Mouse (Mus musculus): ENCODE measurements around the gene Aes. TPM values are rescaled to one million over a fixed set of nuclear protein-coding genes. Genes with fewer than 3 reads are reported as not detected.
A peak's percentile ranks its signal among the peaks of the same experiment; 100 is the strongest.

The Aes gene
- polyA plus RNA-seq, 1 experiment from 2014 or later, result 429 TPM

- Histone ChIP-seq H3K27me3 (ENCODE audit: control insufficient read depth, insufficient read depth, low read length) (no peaks in the 10 kb centered on the region), H3K4me1 (replicated peaks; ENCODE audit: control insufficient read depth, insufficient read depth) (peaks cover 3% of the 10 kb centered on the region; the same call in 1 of the 2 replicates), H3K27ac (replicated peaks) (no peak overlapping the region), H3K4me2 (replicated peaks; ENCODE audit: low read depth) (no peak overlapping the region), H3K36me3 (ENCODE audit: control insufficient read depth, insufficient read depth, low read length) (no peaks in the 10 kb centered on the region), H3K4me3 (ENCODE audit: low read depth, low read length) (no peak overlapping the region), H3K9ac (ENCODE audit: low read length) (no peak overlapping the region), H3K9me3 (ENCODE audit: control insufficient read depth, low read length) (no peaks in the 10 kb centered on the region)
- TF ChIP-seq CTCF (IDR thresholded peaks at IDR 0.05; ENCODE audit: low read depth) (no peak), EP300 (optimal IDR thresholded peaks at IDR 0.05) (no peak)
- ATAC-seq (ENCODE audit: low FRiP score, low TSS enrichment) (no peak), DNase-seq (ENCODE audit: low spot score) (no peak)
- 76% methylated on average over 6 of the region's 6 CpGs for WGBS
These were observed 5.2 kb upstream of the Aes start for GRCm38 (mm10) chr10:81553807-81554755.

GRCm38 (mm10) chr10:81556282-81556681, 3.0 kb upstream of the Aes start:
- H3K27me3 ChIP-seq (ENCODE audit: control insufficient read depth, insufficient read depth, low read length), result no peaks in the 10 kb centered on the region
- TF ChIP-seq EP300 (optimal IDR thresholded peaks at IDR 0.05) (no peak), CTCF (IDR thresholded peaks at IDR 0.05; ENCODE audit: low read depth) (peak; percentile 59)
- no peak overlapping the region for H3K27ac ChIP-seq (replicated peaks)
- no peaks in the 10 kb centered on the region for H3K36me3 ChIP-seq (ENCODE audit: control insufficient read depth, insufficient read depth, low read length)
- no peak overlapping the region for H3K4me3 ChIP-seq (ENCODE audit: low read depth, low read length)
- no peak overlapping the region for H3K9ac ChIP-seq (ENCODE audit: low read length)
- no peak for ATAC-seq (ENCODE audit: low FRiP score, low TSS enrichment)
- H3K4me2 ChIP-seq (replicated peaks; ENCODE audit: low read depth), result no peak overlapping the region
- DNase-seq (ENCODE audit: low spot score), result no peak
- WGBS, result 78% methylated on average over 3 of the region's 3 CpGs
- H3K4me1 ChIP-seq (replicated peaks; ENCODE audit: control insufficient read depth, insufficient read depth), result peaks cover 3% of the 10 kb centered on the region; the same call in 1 of the 2 replicates
- H3K9me3 ChIP-seq (ENCODE audit: control insufficient read depth, low read length), result no peaks in the 10 kb centered on the region

- no peak for ATAC-seq (ENCODE audit: low FRiP score, low TSS enrichment)
- WGBS, result 42% methylated on average over 1 of the region's 1 CpGs
- H3K4me1 ChIP-seq (replicated peaks; ENCODE audit: control insufficient read depth, insufficient read depth), result peaks cover 3% of the 10 kb centered on the region; the same call in 1 of the 2 replicates
- no peaks in the 10 kb centered on the region for H3K27me3 ChIP-seq (ENCODE audit: control insufficient read depth, insufficient read depth, low read length)
- no peaks in the 10 kb centered on the region for H3K36me3 ChIP-seq (ENCODE audit: control insufficient read depth, insufficient read depth, low read length)
- H3K27ac ChIP-seq (replicated peaks), result no peak overlapping the region
- no peak overlapping the region for H3K4me3 ChIP-seq (ENCODE audit: low read depth, low read length)
- no peak overlapping the region for H3K4me2 ChIP-seq (replicated peaks; ENCODE audit: low read depth)
- DNase-seq (ENCODE audit: low spot score), result no peak
- no peaks in the 10 kb centered on the region for H3K9me3 ChIP-seq (ENCODE audit: control insufficient read depth, low read length)
- TF ChIP-seq EP300 (optimal IDR thresholded peaks at IDR 0.05), result no peak
- no peak overlapping the region for H3K9ac ChIP-seq (ENCODE audit: low read length)
These were observed 1.8 kb upstream of the Aes start for GRCm38 (mm10) chr10:81557491-81557890.

GRCm38 (mm10) chr10:81559627-81560539, 595 bp downstream of the Aes start:
- H3K27ac ChIP-seq (replicated peaks), result peak overlapping the region; percentile 90
- ATAC-seq (ENCODE audit: low FRiP score, low TSS enrichment) (peak; percentile 57), DNase-seq (ENCODE audit: low spot score) (peak; percentile 81)
- peak overlapping the region; percentile 90 for H3K4me2 ChIP-seq (replicated peaks; ENCODE audit: low read depth)
- H3K27me3 ChIP-seq (ENCODE audit: control insufficient read depth, insufficient read depth, low read length), result no peaks in the 10 kb centered on the region
- H3K9ac ChIP-seq (ENCODE audit: low read length), result peak overlapping the region; percentile 94
- TF ChIP-seq EP300 (optimal IDR thresholded peaks at IDR 0.05), result no peak
- TF ChIP-seq CTCF (IDR thresholded peaks at IDR 0.05; ENCODE audit: low read depth), result no peak
- H3K4me1 ChIP-seq (replicated peaks; ENCODE audit: control insufficient read depth, insufficient read depth), result peaks cover 8% of the 10 kb centered on the region; the same call in 1 of the 2 replicates
- H3K9me3 ChIP-seq (ENCODE audit: control insufficient read depth, low read length), result no peaks in the 10 kb centered on the region
- peak overlapping the region; percentile 86 for H3K4me3 ChIP-seq (ENCODE audit: low read depth, low read length)
- under 1% methylated on average over 34 of the region's 36 CpGs for WGBS
- peaks cover 2% of the 10 kb centered on the region; the same call in 1 of the 2 replicates for H3K36me3 ChIP-seq (ENCODE audit: control insufficient read depth, insufficient read depth, low read length)

- peak; percentile 5; the same call in 1 of the 2 replicates for ATAC-seq (ENCODE audit: low FRiP score, low TSS enrichment)
These were observed 1.6 kb downstream of the Aes start for GRCm38 (mm10) chr10:81560719-81561459.

More at GRCm38 (mm10) chr10:81560719-81561459, 1.6 kb downstream of the Aes start:
- Histone ChIP-seq H3K4me2 (replicated peaks; ENCODE audit: low read depth) (peak overlapping the region; percentile 90), H3K9ac (ENCODE audit: low read length) (peak overlapping the region; percentile 94), H3K4me1 (replicated peaks; ENCODE audit: control insufficient read depth, insufficient read depth) (peaks cover 8% of the 10 kb centered on the region; the same call in 1 of the 2 replicates), H3K36me3 (ENCODE audit: control insufficient read depth, insufficient read depth, low read length) (peaks cover 12% of the 10 kb centered on the region), H3K27me3 (ENCODE audit: control insufficient read depth, insufficient read depth, low read length) (no peaks in the 10 kb centered on the region), H3K9me3 (ENCODE audit: control insufficient read depth, low read length) (no peaks in the 10 kb centered on the region), H3K4me3 (ENCODE audit: low read depth, low read length) (peak overlapping the region; percentile 86), H3K27ac (replicated peaks) (peak overlapping the region; percentile 90)
- WGBS, result 10% methylated on average over 16 of the region's 16 CpGs
- TF ChIP-seq EP300 (optimal IDR thresholded peaks at IDR 0.05) (no peak), CTCF (IDR thresholded peaks at IDR 0.05; ENCODE audit: low read depth) (no peak)
- DNase-seq (ENCODE audit: low spot score), result peak; percentile 68
